Mouse (Mus musculus): ENCODE measurements around the gene Cbarp.
A peak's percentile ranks its signal among the peaks of the same experiment; 100 is the strongest.

Gene Cbarp

GRCm38 (mm10) chr10:80141786-80142529 is 1.3 kb upstream of the Cbarp start:
- DNase-seq = peak; percentile 95 to 96

GRCm38 (mm10) chr10:80141243-80141642 is 608 bp upstream of the Cbarp start:
- peak; percentile 97 to 99 for DNase-seq

GRCm38 (mm10) chr10:80139975-80140665 is 515 bp downstream of the Cbarp start:
- DNase-seq = no peak

GRCm38 (mm10) chr10:80139439-80139775 is 1.2 kb downstream of the Cbarp start:
- no peak for DNase-seq

GRCm38 (mm10) chr10:80138553-80139438 is 1.8 kb downstream of the Cbarp start, which contains the start of gene Atp5d:
TSS of gene Atp5d (plus strand) at chr10:80138632.
- DNase-seq = peak; percentile 67 to 78

- peak in 1 of 2 experiments; percentile 46 for DNase-seq
These were observed 2.7 kb downstream of the Cbarp start for GRCm38 (mm10) chr10:80137626-80138552.

GRCm38 (mm10) chr10:80136952-80137625 is 3.5 kb downstream of the Cbarp start:
- peak in 1 of 2 experiments; percentile 71 for DNase-seq

- peak in 1 of 2 experiments; percentile 32 for DNase-seq
These were observed 4.3 kb downstream of the Cbarp start for GRCm38 (mm10) chr10:80136179-80136951.

GRCm38 (mm10) chr10:80135641-80136040 is 5.0 kb downstream of the Cbarp start:
- DNase-seq = no peak

GRCm38 (mm10) chr10:80135161-80135560 is 5.5 kb downstream of the Cbarp start:
- no peak for DNase-seq

- peak in 1 of 2 experiments; percentile 58 for DNase-seq
These were observed 6.2 kb downstream of the Cbarp start for GRCm38 (mm10) chr10:80134421-80134820.

- DNase-seq = peak in 1 of 2 experiments; percentile 48
These were observed 7.3 kb downstream of the Cbarp start for GRCm38 (mm10) chr10:80133226-80133849.

- peak in 1 of 2 experiments; percentile 22 for DNase-seq
These were observed 8.7 kb downstream of the Cbarp start for GRCm38 (mm10) chr10:80131952-80132350.

- peak in 1 of 2 experiments; percentile 44 for DNase-seq
These were observed 9.2 kb downstream of the Cbarp start for GRCm38 (mm10) chr10:80131316-80131951.

- DNase-seq = peak; percentile 27 to 58
These were observed 10.1 kb downstream of the Cbarp start for GRCm38 (mm10) chr10:80130403-80131031.

GRCm38 (mm10) chr10:80129846-80130245 is 10.8 kb downstream of the Cbarp start:
- DNase-seq = peak in 1 of 2 experiments; percentile 35

- DNase-seq = no peak
These were observed 12.7 kb downstream of the Cbarp start for GRCm38 (mm10) chr10:80127920-80128319.

- no peak for DNase-seq
These were observed 16.6 kb downstream of the Cbarp start for GRCm38 (mm10) chr10:80123932-80124562.
